Mouse (Mus musculus) stomach, embryonic 14.5 days (tissue): ENCODE results near the gene Nhlh2. TPM values are rescaled to one million over a fixed set of nuclear protein-coding genes. Genes with fewer than 3 reads are reported as not detected.

Source experiments
- ATAC-seq: fragments of 200-750 bp; cut with Nextera tagmentation; 2 replicates; pipeline ENCODE4 v1.8.0; 2017; ENCODE audit warnings: low read depth, moderate TSS enrichment; ENCODE audit not compliant: insufficient number of reproducible peaks, insufficient read depth, low FRiP score
- H3K27ac ChIP-seq: fragments of 300-500 bp; sonication (generic); 2 replicates; pipeline ENCODE4 v1.5.1; 2014; ENCODE audit warnings: mild to moderate bottlenecking, low read length, moderate library complexity, mixed read lengths
- H3K27me3 ChIP-seq: fragments of 300-500 bp; sonication (generic); 2 replicates; pipeline ENCODE4 v1.6.1; 2014; ENCODE audit warnings: low read length, control low read depth, mixed read lengths; ENCODE audit not compliant: control insufficient read depth, insufficient read depth
- H3K36me3 ChIP-seq: fragments of 300-500 bp; sonication (generic); 2 replicates; pipeline ENCODE4 v1.6.1; 2014; ENCODE audit warnings: mild to moderate bottlenecking, control low read depth, low read length, moderate library complexity, mixed read lengths; ENCODE audit not compliant: control insufficient read depth, insufficient read depth
- H3K4me1 ChIP-seq: fragments of 300-500 bp; sonication (generic); 2 replicates; pipeline ENCODE4 v1.6.1; 2014; ENCODE audit warnings: low read length, control low read depth, mixed read lengths; ENCODE audit not compliant: control insufficient read depth, insufficient read depth
- H3K4me2 ChIP-seq: fragments of 300-500 bp; sonication (generic); replicated peaks from 2 replicates; pipeline ENCODE4 v1.6.1; 2014; ENCODE audit warnings: low read depth, low read length, control low read depth
- H3K4me3 ChIP-seq: fragments of 300-500 bp; sonication (generic); 2 replicates; pipeline ENCODE4 v1.5.1; 2014; ENCODE audit warnings: low read depth, low read length, control low read depth
- H3K9ac ChIP-seq: fragments of 300-500 bp; sonication (generic); replicated peaks from 2 replicates; pipeline ENCODE4 v1.6.1; 2014; ENCODE audit warnings: low read depth, mild to moderate bottlenecking, control low read depth, low read length, moderate library complexity, mixed read lengths
- H3K9me3 ChIP-seq: fragments of 300-500 bp; sonication (generic); 2 replicates; pipeline ENCODE4 v1.6.1; 2016; ENCODE audit warnings: low read depth, low read length, control low read depth; ENCODE audit not compliant: control insufficient read depth
- WGBS: fragments of 180-500 bp; shearing (Covaris S2); extraction: QIAGEN DNeasy Blood & Tissue Kit; methylation state at CpG from one replicate; pipeline ENCODE4 v1.1.7; 2014; 5-methylcytosine and 5-hydroxymethylcytosine counted together
- polyA plus RNA-seq: library from polyadenylated mRNA; unstranded; fragments of >200 nt; fragmentation: Nextera tagmentation; extraction: Ambion mirVana; gene quantifications from 2 replicates; pipeline ENCODE4 v1.2.1, GENCODE M21; 2014

The Nhlh2 gene
- not detected in 2 replicates for polyA plus RNA-seq

- WGBS: 18% methylated on average over 2 of the region's 2 CpGs
- Histone ChIP-seq H3K9ac (no peak within 1 kb of the TSS), H3K4me2 (no peak within 1 kb of the TSS), H3K27me3 (peaks cover 29% of the 10 kb centered on the region), H3K9me3 (no peaks in the 10 kb centered on the region), H3K4me3 (no peak within 1 kb of the TSS), H3K36me3 (no peaks in the 10 kb centered on the region), H3K4me1 (peaks cover 8% of the 10 kb centered on the region; the same call in 1 of the 2 replicates), H3K27ac (no peak within 1 kb of the TSS)
- ATAC-seq: no peak
Observed at GRCm38 (mm10) chr3:102009926-102010381, at the start of gene Nhlh2. TSS of gene Nhlh2 (plus strand) at chr3:102010076.

GRCm38 (mm10) chr3:101961146-101961835, 48.6 kb upstream of the Nhlh2 start:
- Histone ChIP-seq H3K4me2 (no peak overlapping the region), H3K36me3 (no peaks in the 10 kb centered on the region), H3K9me3 (no peaks in the 10 kb centered on the region), H3K9ac (no peak overlapping the region), H3K4me3 (no peak overlapping the region), H3K27me3 (no peaks in the 10 kb centered on the region), H3K27ac (no peak overlapping the region), H3K4me1 (no peaks in the 10 kb centered on the region)
- ATAC-seq: no peak
- WGBS: 93% methylated on average over 15 of the region's 15 CpGs

- H3K4me2 ChIP-seq: no peak overlapping the region
- H3K27ac ChIP-seq: no peak overlapping the region
- H3K9me3 ChIP-seq: no peaks in the 10 kb centered on the region
- H3K9ac ChIP-seq: no peak overlapping the region
- H3K4me3 ChIP-seq: no peak overlapping the region
- no peaks in the 10 kb centered on the region for H3K4me1 ChIP-seq
- no peaks in the 10 kb centered on the region for H3K36me3 ChIP-seq
- no peaks in the 10 kb centered on the region for H3K27me3 ChIP-seq
- 22% methylated on average over 9 of the region's 9 CpGs for WGBS
- ATAC-seq: no peak
Observed at GRCm38 (mm10) chr3:101963501-101963900, 46.4 kb upstream of the Nhlh2 start.

- H3K36me3 ChIP-seq: no peaks in the 10 kb centered on the region
- WGBS: 66% methylated on average over 7 of the region's 7 CpGs
- no peak for ATAC-seq
Observed at GRCm38 (mm10) chr3:101964352-101964751, 45.5 kb upstream of the Nhlh2 start.

DNA sequence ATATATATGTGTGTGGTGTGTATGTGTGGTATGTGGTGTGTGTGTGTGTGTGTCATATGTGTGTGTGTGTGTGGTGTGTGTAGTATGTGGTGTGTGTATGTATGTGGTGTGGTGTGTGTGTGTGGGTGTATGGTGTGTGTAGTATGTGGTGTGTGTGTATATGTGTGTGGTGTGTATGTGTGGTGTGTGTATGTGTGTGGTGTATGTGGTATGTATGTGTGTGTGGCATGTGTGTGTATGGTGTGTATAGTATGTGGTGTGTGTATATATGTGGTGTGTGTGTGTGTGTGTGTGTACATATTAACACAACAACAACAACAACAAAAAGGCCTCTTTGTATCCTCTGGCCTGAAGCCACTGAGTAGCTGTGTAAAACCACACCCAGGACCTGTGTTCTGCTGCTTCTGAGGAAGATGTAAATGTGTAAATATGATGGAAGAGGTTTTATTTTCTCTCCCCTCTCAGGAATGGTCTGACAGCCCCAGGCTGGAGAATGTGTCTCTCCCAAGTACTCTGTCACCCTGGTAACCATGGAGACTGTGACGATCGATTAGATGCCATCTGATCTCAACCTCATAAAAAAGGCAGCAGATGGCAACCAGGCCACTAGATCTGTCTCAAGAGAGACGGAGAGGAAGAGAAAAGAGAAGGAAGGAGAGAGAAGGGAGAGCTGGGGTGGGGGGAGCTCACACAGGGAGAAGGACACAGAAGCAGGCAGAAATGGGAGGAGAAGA, 42.9 kb upstream of the Nhlh2 start:
- Histone ChIP-seq H3K4me3 (no peak overlapping the region), H3K4me1 (no peaks in the 10 kb centered on the region), H3K4me2 (no peak overlapping the region), H3K9me3 (no peaks in the 10 kb centered on the region), H3K27ac (no peak overlapping the region), H3K36me3 (no peaks in the 10 kb centered on the region), H3K9ac (no peak overlapping the region), H3K27me3 (no peaks in the 10 kb centered on the region)
- ATAC-seq: no peak
- 24% methylated on average over 3 of the region's 3 CpGs for WGBS

More at GRCm38 (mm10) chr3:101964352-101964751, 45.5 kb upstream of the Nhlh2 start:
- Histone ChIP-seq H3K27ac (no peak overlapping the region), H3K9ac (no peak overlapping the region), H3K9me3 (no peaks in the 10 kb centered on the region), H3K4me3 (no peak overlapping the region), H3K4me1 (no peaks in the 10 kb centered on the region), H3K4me2 (no peak overlapping the region), H3K27me3 (no peaks in the 10 kb centered on the region)

- no peak for ATAC-seq
- H3K4me1 ChIP-seq: no peaks in the 10 kb centered on the region
- H3K27me3 ChIP-seq: no peaks in the 10 kb centered on the region
- no peaks in the 10 kb centered on the region for H3K9me3 ChIP-seq
- H3K4me2 ChIP-seq: no peak overlapping the region
- no peak overlapping the region for H3K27ac ChIP-seq
- H3K9ac ChIP-seq: no peak overlapping the region
- no peaks in the 10 kb centered on the region for H3K36me3 ChIP-seq
- no peak overlapping the region for H3K4me3 ChIP-seq
- WGBS: 91% methylated on average over 10 of the region's 10 CpGs
Observed at GRCm38 (mm10) chr3:101975337-101975736, 34.5 kb upstream of the Nhlh2 start.

- H3K4me1 ChIP-seq: no peaks in the 10 kb centered on the region
- H3K4me2 ChIP-seq: no peak overlapping the region
- no peak overlapping the region for H3K4me3 ChIP-seq
- no peaks in the 10 kb centered on the region for H3K27me3 ChIP-seq
- H3K9me3 ChIP-seq: no peaks in the 10 kb centered on the region
- no peaks in the 10 kb centered on the region for H3K36me3 ChIP-seq
- H3K27ac ChIP-seq: no peak overlapping the region
- H3K9ac ChIP-seq: no peak overlapping the region
- no peak for ATAC-seq
- WGBS: 84% methylated on average over 10 of the region's 10 CpGs
Observed at GRCm38 (mm10) chr3:101978299-101978994, 31.4 kb upstream of the Nhlh2 start.

- H3K9me3 ChIP-seq: no peaks in the 10 kb centered on the region
- H3K4me1 ChIP-seq: no peaks in the 10 kb centered on the region
- ATAC-seq: no peak
- 42% methylated on average over 4 of the region's 4 CpGs for WGBS
- no peak overlapping the region for H3K27ac ChIP-seq
- no peak overlapping the region for H3K9ac ChIP-seq
- no peaks in the 10 kb centered on the region for H3K36me3 ChIP-seq
- no peak overlapping the region for H3K4me2 ChIP-seq
- no peak overlapping the region for H3K4me3 ChIP-seq
- H3K27me3 ChIP-seq: no peaks in the 10 kb centered on the region
Observed at GRCm38 (mm10) chr3:101983917-101984316, 26.0 kb upstream of the Nhlh2 start.
